Mouse (Mus musculus): ENCODE data around the gene Olfr1357.
"Not testable (repeated sequence)": the region's sequence is repeated elsewhere in the genome, so short reads cannot be mapped to it uniquely, and the experiment has no call there.

Gene Olfr1357

DNA sequence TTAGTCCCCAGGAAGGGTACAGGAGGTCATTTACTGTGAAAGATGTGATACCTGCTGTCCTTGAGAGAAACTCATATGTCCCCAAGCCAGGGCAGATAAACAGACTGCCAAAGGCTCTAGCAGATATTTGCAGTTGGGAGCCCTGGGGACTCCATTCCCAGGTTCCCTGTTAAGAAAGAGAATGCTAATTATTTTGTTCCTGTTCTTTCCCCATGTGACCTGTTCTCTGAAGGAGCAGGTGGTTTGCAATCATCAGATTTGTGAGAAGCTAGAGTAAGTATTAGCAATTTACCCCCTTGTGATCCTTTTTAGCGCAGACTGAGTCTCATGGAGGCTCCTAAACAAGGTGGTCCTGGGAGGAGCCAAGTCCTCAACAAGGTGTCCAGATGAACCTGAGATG lies at the start of gene Olfr1357:
Gene Olfr1357, minus strand, starts transcription at position 101 of the 400 bp plus-strand sequence.
- no peak for DNase-seq

DNA sequence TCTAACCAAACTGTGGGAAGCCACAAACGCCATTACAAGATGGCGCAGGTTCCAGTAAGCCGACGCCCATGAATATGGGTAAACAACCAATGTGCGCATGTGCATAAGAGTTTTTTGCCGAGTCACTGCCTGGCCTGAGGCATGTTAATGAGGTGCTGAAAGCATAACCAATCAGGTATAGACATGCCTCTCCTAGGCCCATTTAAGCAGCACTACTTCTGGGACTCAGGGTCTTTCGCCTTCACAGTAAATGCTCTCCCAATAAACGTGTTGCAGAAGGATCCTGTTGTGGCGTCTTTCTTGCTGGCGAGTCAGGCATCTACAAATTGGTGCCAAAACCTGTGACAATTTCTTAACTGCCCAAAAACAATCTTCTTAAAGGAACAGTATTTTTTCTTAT lies 48.8 kb upstream of the Olfr1357 start:
- not testable (repeated sequence) for DNase-seq

DNA sequence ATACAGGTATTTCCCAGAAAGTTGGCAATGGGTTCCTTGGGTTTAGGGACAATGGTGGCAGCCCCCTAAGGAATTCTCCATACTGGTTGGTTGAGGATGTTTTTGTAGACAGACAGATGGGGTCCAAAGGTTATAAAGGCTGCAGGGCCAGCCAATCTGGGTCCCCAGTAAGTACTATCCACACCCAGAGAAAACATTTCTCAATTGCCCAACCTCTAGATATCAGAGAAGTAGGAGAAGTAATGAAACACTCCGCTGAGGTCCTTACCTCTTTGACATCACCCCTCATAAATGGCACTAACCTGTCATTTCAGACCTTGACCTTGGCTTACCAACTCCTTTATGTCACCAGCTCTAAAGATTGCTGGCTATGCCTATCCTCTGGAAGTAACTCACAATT lies 46.7 kb upstream of the Olfr1357 start:
- no peak for DNase-seq

DNA sequence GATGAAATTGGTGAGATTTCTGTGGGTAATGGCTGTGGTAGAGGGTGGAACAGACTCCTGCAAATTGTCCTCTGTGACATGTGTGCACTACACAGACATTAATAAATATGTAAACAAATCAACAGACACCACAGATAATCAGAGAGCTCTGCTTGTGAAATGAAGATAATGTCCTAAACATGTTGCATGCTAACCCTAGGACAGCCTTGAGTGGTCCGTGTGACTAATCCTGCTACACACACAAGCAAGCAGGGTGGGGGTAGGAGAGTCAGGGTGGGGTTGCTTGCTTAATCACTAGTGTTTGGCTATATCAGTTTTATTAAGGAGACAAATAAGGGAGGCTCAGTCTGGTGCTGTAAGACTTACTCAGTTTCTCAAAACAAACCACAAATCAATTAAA lies 43.3 kb upstream of the Olfr1357 start:
- no peak for DNase-seq

DNA sequence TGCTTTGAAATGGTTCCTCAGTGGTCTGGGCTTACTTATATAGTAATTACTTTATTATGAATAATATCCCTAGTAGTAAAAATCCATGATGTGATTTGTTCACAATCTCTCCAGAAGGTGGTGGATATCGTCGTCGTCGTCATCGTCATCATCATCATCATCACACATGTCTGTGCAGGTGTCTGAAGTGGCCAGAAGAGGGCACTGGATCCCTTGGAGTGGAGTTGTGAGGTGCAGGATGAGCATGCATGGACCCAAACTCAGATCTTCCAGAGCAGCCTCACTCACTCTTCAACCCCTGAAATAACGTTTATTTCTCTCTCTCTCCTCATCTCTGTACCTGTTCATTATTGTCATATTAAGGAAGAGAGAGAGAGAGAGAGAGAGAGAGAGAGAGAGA lies 14.4 kb upstream of the Olfr1357 start:
- DNase-seq = no peak

DNA sequence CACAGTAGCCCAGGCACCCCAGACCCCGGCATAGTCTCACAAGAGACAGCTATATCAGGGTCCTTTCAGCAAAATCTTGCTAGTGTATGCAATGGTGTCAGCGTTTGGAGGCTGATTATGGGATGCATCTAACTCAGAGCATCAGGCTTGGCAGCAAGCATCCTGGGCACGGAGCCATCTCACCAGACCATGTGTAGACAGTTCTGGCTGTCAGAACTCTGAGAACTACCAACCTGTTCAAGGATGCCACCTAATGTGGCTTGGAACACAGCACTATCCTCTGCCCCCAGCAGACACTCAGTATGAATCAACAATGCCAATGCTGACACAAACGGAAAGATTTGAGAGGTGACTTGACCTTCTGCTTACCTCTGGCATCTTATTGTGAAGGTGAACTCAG lies 12.3 kb upstream of the Olfr1357 start:
- DNase-seq = no peak

DNA sequence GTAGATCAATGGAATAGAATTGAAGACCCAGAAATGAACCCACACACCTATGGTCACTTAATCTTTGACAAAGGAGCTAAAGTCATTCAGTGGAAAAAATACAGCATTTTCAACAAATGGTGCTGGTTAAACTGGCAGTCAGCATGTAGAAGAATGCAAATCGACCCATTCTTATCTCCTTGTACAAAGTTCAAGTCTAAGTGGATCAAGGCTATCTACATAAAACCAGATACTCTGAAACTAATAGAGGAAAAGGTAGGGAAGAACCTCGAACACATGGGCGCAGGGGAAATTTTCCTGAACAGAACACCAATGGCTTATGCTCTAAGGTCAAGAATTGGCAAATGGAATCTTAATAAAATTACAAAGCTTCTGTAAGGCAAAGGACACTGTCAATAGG lies 5.3 kb upstream of the Olfr1357 start:
- not testable (repeated sequence) for DNase-seq

DNA sequence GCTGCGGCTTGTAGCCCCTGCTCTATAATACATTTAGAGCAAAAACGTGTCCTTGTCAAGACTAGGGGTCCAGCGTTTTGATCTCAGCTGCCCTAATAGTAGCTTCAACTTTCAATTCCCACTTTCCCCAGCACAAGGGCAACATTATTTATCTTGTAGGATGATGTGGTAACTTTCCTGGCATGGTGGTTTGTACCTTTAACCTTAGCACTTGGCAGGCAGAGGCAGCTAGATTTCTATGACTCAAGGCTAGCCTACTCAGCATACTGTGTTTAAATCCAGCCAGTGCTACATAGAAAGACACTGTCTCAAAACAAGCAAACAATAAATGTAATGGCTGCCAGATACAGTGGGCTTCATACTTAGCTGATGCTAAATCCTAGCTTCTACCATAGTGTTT lies 10.3 kb downstream of the Olfr1357 start:
- DNase-seq = no peak

DNA sequence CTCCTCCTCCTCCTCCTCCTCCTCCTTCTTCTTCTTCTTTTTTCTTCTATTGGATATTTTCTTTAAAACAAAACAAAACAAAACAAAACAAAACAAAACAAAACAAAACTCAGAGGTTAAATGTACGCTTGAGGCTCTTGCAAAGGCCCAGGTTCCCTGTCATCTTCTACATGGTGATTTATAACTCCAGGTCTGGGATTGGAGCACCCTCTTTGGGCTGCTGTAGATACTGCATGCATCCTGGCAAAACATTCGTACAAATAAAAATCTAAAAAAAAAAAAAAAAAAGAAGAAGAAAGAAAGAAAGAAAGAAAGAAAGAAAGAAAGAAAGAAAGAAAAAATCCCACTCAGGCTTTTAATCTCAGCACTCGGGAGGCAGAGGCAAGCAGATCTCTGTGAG lies 12.8 kb downstream of the Olfr1357 start:
- DNase-seq = peak; percentile 32

DNA sequence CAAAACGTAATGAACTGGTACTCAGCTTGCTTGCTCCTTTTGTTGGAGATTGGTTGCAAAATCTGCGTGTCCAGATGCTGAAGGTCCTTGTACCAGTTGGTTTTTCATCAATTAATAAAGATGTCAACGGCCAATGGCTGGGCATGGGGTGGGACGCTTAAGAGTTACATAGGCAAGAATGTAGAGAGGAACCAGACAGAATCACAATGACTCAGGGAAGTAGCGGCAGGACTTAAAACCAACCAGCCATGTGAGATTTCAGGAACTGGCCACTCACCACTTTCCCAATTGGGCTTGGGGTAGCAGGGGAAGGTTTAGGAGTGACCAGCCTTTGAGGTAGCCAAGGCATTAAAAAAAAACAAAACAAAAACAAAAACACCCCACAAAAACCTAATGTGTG lies 18.0 kb downstream of the Olfr1357 start:
- no peak for DNase-seq

DNA sequence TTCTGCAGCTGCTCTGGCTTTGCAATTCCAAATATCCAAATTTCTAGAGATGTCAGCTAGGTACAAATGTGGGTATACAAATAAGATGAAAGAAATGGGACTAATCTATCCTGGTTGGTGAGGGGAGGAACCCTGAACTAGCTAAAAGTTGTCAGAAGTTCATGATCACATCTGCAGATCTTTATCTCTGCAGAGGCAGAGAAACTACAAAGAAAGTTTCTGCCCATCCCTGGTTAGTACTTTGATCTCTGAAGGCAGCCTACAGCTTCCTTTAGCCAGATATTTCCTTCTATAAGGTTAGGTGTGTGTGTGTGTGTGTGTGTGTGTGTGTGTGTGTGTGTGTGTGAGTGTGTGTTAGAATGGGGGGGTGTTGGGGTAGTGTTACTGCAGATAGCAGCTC lies 23.3 kb downstream of the Olfr1357 start:
- no peak for DNase-seq

DNA sequence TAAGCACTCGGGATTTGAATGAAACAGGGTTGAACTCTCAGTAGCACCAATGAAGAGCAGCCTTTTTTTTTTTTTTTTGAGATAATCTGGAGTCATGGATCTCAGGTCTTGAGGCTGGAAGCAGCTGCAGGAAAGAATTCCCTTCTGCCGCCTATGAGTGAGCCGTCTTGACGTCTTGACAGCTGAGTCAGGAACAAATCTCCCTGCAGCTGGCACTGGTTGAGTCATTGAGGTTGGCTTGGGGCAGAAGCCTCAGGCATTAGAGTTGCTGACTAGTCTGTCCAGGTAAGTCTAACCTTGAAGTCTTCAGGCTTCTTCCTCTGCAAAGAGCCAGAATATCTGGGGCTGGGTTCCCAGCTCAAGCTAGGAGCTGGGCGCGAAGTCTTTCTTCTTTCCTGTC lies 23.7 kb downstream of the Olfr1357 start:
- DNase-seq = peak; percentile 42

DNA sequence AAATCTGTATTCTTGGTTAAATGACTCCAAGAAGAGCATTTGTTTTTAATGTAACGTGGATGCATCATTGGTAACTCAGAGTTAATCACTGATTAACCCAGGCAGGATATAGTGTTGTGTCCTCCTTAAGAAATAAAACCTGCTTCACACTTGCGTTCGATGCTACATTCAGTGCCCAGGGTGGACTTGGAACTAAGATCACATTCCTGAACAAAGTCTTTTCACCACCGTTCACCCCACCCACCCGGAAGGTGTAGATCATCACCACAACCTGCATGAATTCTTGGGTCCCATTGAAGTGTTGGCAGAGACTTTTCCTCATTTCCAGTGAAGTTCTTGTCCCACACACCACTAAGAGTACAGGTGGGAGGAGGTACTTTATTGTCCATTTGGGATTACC lies 24.1 kb downstream of the Olfr1357 start:
- DNase-seq = peak; percentile 80

DNA sequence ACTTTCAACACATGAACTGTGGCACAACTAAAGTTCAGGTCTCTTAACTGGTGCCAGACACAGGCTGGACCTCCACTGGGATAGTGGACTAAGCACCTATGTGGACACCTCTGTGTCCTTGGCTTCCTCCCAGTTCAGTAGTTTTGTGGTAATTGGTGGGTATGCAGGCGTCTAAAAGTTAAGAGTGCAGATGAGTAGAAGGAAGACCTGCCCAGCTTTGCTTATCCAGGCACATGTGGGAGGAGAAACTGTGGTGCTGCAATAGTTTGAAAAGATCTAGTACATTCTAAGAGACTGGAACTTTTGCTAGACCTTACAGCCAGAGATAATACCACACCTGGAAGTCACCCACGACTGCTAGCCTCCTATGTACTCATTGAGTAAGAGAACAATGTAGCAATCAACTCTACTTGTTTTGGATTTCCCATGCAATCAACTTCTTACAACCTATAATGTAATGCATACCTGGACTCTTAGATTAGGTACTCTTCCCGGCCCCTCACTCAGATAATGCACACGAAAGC lies 25.0 kb downstream of the Olfr1357 start:
- DNase-seq = no peak

DNA sequence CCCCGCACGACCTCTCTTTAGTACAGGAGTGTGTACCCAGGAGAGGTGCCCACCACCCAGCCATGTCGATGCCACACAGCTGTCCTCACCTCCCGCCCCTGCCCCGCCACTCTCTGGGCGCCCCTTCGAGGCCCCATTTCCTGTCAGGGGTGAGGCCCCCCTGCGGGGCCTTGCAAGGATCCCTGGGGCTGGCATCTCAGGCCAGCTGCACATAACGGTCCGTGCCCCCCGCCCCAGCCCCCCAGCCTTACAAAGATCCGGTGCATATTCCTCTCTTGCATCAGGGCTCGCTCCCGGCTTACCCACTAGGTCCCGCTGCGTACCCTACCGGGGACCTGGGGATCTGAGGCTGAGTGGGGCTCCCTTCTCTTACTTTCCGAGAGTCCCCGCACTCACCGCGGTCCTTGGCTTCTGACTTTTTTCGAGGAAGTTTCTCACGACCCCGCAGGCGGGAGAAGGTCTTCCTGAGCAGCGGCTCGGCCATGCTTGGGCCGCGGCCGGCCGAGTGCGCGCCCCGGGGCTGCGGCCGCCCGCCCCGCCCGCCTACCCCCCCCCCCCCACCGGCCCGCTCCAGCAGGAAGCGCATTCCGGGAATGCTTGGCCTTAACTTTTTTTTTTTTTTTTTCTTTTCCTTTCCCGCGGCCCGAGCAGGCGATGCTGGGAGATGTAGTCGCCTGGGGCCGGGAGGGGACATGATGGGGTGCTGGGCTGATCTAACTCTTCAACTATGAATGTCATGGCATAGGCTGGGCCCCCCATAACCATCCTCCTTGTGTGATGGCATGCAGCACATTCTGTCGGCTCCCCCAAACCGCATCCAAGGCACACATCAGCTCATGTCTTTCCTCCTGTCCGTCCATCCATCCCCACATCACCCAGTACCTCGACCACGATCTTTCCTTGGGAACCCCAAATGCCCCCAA lies 26.2 kb downstream of the Olfr1357 start, which contains the start of gene Syde1:
Gene Syde1, minus strand, starts transcription at position 559 of the 923 bp plus-strand sequence.
- DNase-seq = peak; percentile 58

DNA sequence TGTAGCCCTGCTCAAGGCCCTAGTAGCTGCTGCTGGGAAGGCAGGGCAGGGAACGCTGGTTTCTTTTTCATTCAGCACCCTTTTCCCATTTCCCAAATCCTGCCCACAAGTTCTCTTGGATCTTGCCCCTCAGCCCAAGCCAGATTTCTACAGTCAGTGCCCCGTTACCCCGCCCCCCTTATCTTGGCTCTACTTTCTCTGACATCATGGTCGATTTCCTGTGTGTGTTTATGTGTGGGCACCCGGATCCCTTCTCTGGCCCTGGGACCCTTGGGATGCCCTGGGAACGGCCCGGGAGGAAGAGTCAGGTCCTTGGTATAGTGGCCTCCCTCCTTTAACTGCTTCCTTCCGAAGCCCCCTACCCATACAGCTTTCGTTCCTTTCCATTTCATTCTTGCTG lies 27.1 kb downstream of the Olfr1357 start:
- DNase-seq = no peak

DNA sequence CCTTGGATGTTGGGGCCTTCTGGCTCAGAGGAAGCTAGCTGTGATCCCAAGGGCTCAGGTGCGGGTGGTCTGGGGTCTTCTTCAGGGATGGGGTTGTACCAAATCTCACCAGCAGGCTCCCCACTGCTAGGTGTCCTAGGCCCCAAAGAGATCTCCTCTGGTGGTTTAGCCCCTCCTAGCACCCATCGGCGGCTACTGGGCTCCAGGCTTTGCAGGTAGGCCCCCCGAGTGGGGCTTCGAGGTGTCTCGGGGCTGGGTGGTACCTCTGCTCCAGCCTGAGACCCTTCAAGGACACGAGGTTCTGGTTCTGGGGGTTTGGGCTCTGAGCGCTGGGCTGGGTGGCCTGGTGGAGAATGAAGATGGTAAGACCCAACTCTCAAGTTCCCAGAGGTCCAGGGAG lies 28.0 kb downstream of the Olfr1357 start:
- no peak for DNase-seq

DNA sequence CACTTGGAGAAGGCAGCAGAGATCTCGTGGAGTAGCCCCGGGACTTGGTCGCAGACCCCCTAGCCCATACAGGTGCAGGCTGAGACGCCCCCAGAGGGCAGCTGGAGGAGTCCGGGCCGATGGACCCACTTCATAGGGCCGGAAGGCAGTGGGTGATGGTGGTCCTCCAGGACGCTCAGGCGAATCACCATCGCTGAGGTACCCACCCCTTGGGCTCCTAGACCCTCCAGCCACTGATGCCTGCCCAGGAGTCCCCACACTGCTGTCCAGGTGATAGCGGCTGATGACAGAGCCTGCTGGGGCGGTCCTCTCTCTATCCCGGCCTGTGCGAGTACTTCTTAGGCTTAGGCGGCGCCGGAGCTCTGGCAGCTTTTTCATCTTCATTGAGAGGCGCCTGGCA lies 28.6 kb downstream of the Olfr1357 start:
- DNase-seq = no peak

DNA sequence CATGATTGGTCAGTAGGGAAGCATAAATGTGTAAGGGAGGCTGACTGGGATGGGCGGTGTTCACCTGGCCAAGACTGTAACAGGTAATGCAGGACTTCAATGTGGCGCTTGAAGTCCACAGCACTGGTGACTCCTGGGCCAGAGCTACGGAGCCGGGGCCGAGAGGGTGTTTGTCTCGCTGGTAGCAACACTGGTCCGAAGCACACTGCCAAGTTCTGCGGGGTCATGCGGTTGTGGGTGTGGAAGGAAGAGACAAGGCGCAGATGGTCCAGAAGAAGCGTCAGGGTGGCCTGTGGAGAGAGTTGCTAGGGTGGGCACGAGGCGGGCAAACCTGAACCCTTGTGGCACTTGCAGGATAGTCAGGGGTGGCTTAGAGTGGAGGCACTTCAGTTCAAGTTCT lies 31.8 kb downstream of the Olfr1357 start:
- no peak for DNase-seq

DNA sequence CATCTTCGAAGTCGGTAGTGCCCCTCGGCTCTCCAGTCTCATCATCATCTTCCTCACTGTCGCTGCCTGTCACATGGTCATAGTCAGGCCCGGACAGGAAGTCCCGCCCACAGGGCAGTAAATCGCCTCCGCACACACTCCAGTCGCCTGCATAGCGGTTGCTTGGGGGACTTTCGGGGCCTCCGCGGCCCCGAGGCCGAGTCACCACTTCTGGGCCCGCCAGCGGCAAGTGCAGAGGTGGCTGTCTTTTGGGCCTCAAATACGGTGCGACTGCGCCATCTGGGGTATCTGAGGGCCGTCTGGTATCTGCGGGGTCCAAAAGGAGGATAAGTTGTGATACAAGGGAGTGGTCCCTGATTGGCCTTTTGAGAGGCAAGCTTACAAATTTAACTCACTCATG lies 32.3 kb downstream of the Olfr1357 start:
- no peak for DNase-seq

DNA sequence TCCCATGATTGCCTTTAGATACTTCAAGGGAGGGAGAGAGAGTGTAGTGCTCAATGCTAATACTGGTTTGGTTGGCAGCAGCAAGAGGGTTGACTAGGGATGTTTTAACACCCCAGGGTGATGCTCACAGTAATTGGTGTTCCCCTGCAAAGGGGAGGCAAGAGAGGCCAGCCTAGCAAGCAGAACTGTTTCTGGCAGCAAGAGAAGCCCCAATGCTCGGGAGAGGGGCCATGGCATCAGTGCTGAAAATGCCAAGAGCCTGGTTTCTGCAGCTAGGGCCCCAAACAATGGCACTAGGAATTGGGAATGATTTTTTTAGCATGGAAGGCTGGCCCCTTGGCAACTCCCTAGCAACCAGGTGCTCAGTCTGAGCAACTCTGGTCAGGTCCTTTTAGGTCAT lies 32.9 kb downstream of the Olfr1357 start:
- DNase-seq = no peak

DNA sequence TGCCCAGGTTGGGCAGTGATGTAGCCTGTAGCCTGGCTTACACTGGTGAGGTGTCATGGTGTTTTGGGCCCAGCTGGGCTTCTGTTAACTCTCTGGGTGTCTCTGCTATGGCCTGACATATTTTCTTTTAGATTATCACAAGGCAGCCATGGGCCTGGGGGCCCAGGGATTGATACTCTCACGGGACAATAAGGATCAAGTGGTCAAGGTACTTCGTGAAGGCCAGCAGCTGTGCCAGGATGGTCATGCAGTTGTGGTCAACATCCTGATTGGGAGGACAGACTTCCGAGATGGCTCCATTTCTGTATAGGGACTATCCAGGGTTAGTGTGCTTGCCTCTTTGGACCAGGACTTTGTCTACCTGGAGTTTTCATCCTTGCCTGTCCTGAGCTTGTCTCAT lies 33.9 kb downstream of the Olfr1357 start:
- DNase-seq = no peak

DNA sequence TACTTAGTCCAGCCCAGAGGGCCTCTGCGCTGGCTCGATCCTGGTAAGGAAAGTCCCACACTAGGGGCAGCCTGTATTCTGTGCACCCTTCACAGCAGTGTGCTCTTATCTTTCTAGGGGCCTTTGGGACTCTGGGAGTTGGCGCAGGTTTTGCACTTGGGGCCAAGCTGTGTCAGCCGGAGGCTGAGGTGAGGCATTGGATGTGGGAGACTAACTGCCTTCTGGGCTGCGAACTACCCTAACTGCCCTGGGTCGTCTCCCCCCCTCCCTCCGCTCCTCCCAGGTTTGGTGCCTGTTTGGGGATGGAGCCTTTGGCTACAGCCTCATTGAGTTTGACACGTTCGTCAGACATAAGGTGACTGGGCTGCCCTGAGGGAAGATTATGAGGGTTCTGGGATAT lies 34.5 kb downstream of the Olfr1357 start:
- no peak for DNase-seq

DNA sequence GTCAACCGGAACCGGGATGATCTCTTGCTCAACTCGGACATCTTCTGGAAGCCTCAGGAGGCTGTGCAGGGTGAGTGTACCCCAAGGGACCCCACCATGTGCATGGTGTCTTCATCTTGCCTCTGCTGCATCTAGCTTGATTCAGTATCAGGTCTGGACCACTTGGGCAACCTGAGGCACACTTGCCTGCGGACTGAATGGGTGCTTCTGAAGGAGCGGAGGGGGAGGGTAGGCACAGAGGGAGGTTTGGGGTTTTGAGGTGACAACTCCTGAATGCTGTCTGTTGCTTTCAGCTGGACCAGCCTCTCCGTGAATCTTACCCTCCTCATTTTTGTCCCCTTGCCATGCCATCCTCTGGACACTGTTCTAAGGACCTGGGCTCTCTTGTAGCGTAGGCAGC lies 36.8 kb downstream of the Olfr1357 start:
- no peak for DNase-seq

DNA sequence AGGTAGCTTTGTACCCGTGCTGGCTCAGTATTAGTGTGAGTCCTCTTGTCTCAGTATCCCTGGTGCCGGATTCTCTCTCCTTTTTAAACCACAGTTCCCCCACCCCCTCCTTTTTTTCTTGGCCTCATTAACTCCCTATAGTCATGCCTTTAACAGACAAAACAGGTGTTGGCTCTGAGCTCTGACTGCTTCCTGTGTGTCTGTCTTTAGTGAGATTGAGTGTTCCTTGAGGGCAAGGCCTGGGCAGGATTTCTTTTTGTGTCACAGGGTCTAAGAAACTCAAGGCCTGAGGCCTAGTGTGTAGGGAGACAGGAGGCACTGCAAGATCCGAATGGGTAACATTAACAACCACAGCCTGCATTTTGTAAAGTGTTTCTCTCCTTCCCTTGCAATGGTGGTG lies 39.7 kb downstream of the Olfr1357 start:
- no peak for DNase-seq
